Mouse (Mus musculus) liver, embryonic 14.5 days (tissue): Measurements from ENCODE around the gene Myo7a.

Source experiments
- CTCF ChIP-seq: IDR thresholded peaks from 2 replicates; pipeline ENCODE4 v1.5.1; 2016; ENCODE audit warnings: antibody characterized with exemption, low read depth, control low read depth
- EP300 ChIP-seq: IDR thresholded peaks from 2 replicates; pipeline ENCODE4 v1.6.1; 2016; ENCODE audit warnings: antibody characterized with exemption, low read depth

DNA sequence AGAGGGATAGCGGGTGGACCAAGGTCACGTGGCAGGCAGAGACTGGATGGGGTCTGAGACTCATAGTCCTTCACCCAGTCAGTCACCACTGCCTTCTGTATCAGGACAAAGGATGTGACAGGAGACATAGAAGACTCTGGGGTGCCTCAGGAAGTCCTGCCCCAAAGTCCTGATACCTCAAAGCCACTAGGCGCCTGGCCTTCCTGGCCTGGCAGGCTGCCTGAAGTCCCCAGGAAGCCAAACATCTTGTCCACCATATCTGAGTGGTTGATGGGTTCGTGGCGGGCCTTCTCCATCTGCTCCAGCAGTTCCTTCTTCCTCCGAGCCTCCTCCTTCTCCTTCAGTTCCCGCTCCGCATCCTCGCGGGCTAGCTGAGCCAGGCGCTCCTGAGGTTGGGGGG, 41.9 kb downstream of the Myo7a start:
- no peak for TF ChIP-seq EP300
- no peak for TF ChIP-seq CTCF
